Mouse (Mus musculus) monocyte, adult 2 months (primary cell): Measurements from ENCODE around the gene Zfp846.

ENCODE experiments used
- DNase-seq, 2 experiments: peaks; one replicate each; pipeline ENCODE4 v3.0.0; 2022; ENCODE audit warnings: low spot score in 2 of 2, low read depth in 1 of 2

Gene Zfp846

GRCm38 (mm10) chr9:20636256-20636655, 55.2 kb downstream of the Zfp846 start:
- no peak for DNase-seq

- no peak for DNase-seq
These were observed 55.7 kb downstream of the Zfp846 start for GRCm38 (mm10) chr9:20636790-20637189.

- no peak for DNase-seq
These were observed 57.5 kb downstream of the Zfp846 start for GRCm38 (mm10) chr9:20638552-20638951.

- DNase-seq = no peak
These were observed 58.4 kb downstream of the Zfp846 start for GRCm38 (mm10) chr9:20639486-20639885.

- DNase-seq = no peak
These were observed 60.4 kb downstream of the Zfp846 start for GRCm38 (mm10) chr9:20641501-20641900.

- no peak for DNase-seq
These were observed 61.2 kb downstream of the Zfp846 start, which contains the start of gene Ubl5 for GRCm38 (mm10) chr9:20642101-20642895. TSS of gene Ubl5 (plus strand) at chr9:20642878.

GRCm38 (mm10) chr9:20642896-20643466, 61.9 kb downstream of the Zfp846 start:
- DNase-seq = peak; percentile 60 to 74

GRCm38 (mm10) chr9:20643781-20644180, 62.7 kb downstream of the Zfp846 start:
- DNase-seq = no peak

GRCm38 (mm10) chr9:20644360-20645081, 63.4 kb downstream of the Zfp846 start, which contains the start of gene Fbxl12:
TSS of gene Fbxl12 (minus strand) at chr9:20644767.
- peak in 1 of 2 experiments; percentile 72 for DNase-seq

- peak in 1 of 2 experiments; percentile 26 for DNase-seq
These were observed 64.0 kb downstream of the Zfp846 start for GRCm38 (mm10) chr9:20645121-20645520.

GRCm38 (mm10) chr9:20651602-20652259, 70.6 kb downstream of the Zfp846 start, which contains the start of gene Pin1:
TSS of gene Pin1 (plus strand) at chr9:20652095.
- peak; percentile 95 to 98 for DNase-seq

GRCm38 (mm10) chr9:20652260-20652658, 71.2 kb downstream of the Zfp846 start:
- no peak for DNase-seq

- no peak for DNase-seq
These were observed 72.8 kb downstream of the Zfp846 start for GRCm38 (mm10) chr9:20653859-20654258.
